Mouse (Mus musculus) MEL (cell line): ENCODE results near the gene Acot7.

Experiments
- CTCF ChIP-seq, 3 experiments: IDR thresholded peaks in 2 of 3; conservative IDR thresholded peaks in 1 of 3; 2 replicates each; pipeline ENCODE4 v1.5.1; 2011 to 2012; ENCODE audit warnings: low read length in 3 of 3, low read depth in 2 of 3, mild to moderate bottlenecking in 2 of 3, improper control_type of control experiment in 1 of 3, inconsistent platforms in 1 of 3, mixed read lengths in 1 of 3, moderate library complexity in 1 of 3; ENCODE audit not compliant: control insufficient read depth in 1 of 3, insufficient read depth in 1 of 3, poor library complexity in 1 of 3, severe bottlenecking in 1 of 3
- E2F4 ChIP-seq: IDR thresholded peaks from 2 replicates; pipeline ENCODE4 v1.6.1; 2011; ENCODE audit warnings: low read depth, low read length, improper control_type of control experiment, borderline replicate concordance
- EP300 ChIP-seq, 2 experiments: IDR thresholded peaks; 2 replicates each; pipeline ENCODE4 v1.6.1; 2011; ENCODE audit warnings: improper control_type of control experiment in 2 of 2, low read length in 2 of 2, low read depth in 1 of 2, mild to moderate bottlenecking in 1 of 2
- GATA1 ChIP-seq: IDR thresholded peaks from 2 replicates; pipeline ENCODE4 v1.6.1; 2011; ENCODE audit warnings: low read depth, low read length, improper control_type of control experiment
- JUND ChIP-seq: IDR thresholded peaks from 2 replicates; pipeline ENCODE4 v1.6.1; 2011; ENCODE audit warnings: low read depth, mild to moderate bottlenecking, improper control_type of control experiment, low read length
- KAT2A ChIP-seq: conservative IDR thresholded peaks from 2 replicates; pipeline ENCODE4 v1.6.1; 2012; ENCODE audit warnings: low read depth, low read length, improper control_type of control experiment, inconsistent platforms
- NELFE ChIP-seq: IDR thresholded peaks from 2 replicates; pipeline ENCODE4 v1.6.1; 2011; ENCODE audit warnings: low read depth, low read length, improper control_type of control experiment
- POLR2A ChIP-seq, 2 experiments: IDR thresholded peaks; 2 replicates each; pipeline ENCODE4 v1.6.1; 2011 to 2012; ENCODE audit warnings: low read length in 2 of 2, mild to moderate bottlenecking in 2 of 2, control low read depth in 1 of 2, improper control_type of control experiment in 1 of 2, low read depth in 1 of 2, moderate library complexity in 1 of 2; ENCODE audit not compliant: control insufficient read depth in 1 of 2, insufficient read depth in 1 of 2, poor library complexity in 1 of 2
- POLR2AphosphoS2 ChIP-seq: IDR thresholded peaks from 2 replicates; pipeline ENCODE4 v1.6.1; 2011; ENCODE audit warnings: low read length, improper control_type of control experiment
- POLR2AphosphoS5 ChIP-seq: IDR thresholded peaks from 2 replicates; pipeline ENCODE4 v1.6.1; 2012; ENCODE audit warnings: low read depth, borderline replicate concordance, mild to moderate bottlenecking, inconsistent platforms, low read length, moderate library complexity, mixed read lengths
- SMC3 ChIP-seq: IDR thresholded peaks from 2 replicates; pipeline ENCODE4 v1.6.1; 2011; ENCODE audit warnings: low read depth, low read length, improper control_type of control experiment
- USF1 ChIP-seq: IDR thresholded peaks from 2 replicates; pipeline ENCODE4 v1.6.1; 2014; ENCODE audit warnings: low read depth, mild to moderate bottlenecking, inconsistent platforms, low read length, improper control_type of control experiment, moderate library complexity
- ZC3H11A ChIP-seq: IDR thresholded peaks from 2 replicates; pipeline ENCODE4 v1.6.1; 2012; ENCODE audit warnings: low read depth, mild to moderate bottlenecking, inconsistent platforms, low read length, improper control_type of control experiment
- ZMIZ1 ChIP-seq: IDR thresholded peaks from 2 replicates; pipeline ENCODE4 v1.6.1; 2012; ENCODE audit warnings: low read depth, mild to moderate bottlenecking, inconsistent platforms, low read length, improper control_type of control experiment, moderate library complexity

DNA sequence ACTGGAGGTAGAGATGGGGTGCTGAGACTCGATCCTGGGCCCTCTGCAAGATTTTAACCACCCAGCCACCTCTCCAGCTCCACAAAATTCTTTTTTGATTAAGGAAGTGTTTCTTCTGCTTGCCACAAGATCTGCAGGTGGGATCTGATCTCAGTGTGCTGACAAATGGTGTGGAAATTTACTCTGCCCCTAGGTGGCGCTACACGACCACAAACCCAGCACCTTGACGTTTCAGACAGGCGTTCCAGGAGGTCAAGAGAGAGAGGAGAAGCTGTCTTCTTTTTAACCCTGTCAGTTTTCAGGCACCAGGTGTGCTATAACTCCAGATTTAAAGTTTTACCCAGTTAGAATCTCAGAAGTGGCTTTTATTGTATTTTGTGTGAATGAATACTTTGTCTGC, 4.9 kb upstream of the Acot7 start:
- TF ChIP-seq USF1, result no peak
- TF ChIP-seq CTCF (IDR thresholded peaks at IDR 0.05 in 2 of 3, conservative IDR thresholded peaks at IDR 0.05 in 1 of 3; ENCODE audit: control insufficient read depth in 1 of 3, insufficient read depth in 1 of 3, low read depth in 2 of 3, low read length in 3 of 3, poor library complexity in 1 of 3, severe bottlenecking in 1 of 3), result peak; percentile 86 to 99 (median 94)
- TF ChIP-seq E2F4, result no peak
- TF ChIP-seq EP300 (IDR thresholded peaks at IDR 0.05; ENCODE audit: low read depth in 1 of 2, low read length in 2 of 2), result no peak
- no peak for TF ChIP-seq ZMIZ1
- no peak for TF ChIP-seq KAT2A
- no peak for TF ChIP-seq GATA1
- TF ChIP-seq NELFE, result no peak
- TF ChIP-seq POLR2A (IDR thresholded peaks at IDR 0.05; ENCODE audit: control insufficient read depth in 1 of 2, insufficient read depth in 1 of 2, low read depth in 1 of 2, low read length in 2 of 2, poor library complexity in 1 of 2), result no peak
- TF ChIP-seq ZC3H11A, result peak; percentile 93
- TF ChIP-seq JUND, result 0 out of 2 replicates have a peak, but pooled peaks have one; percentile 28
- peak; percentile 81 for TF ChIP-seq SMC3
- TF ChIP-seq POLR2AphosphoS5, result no peak
- no peak for TF ChIP-seq POLR2AphosphoS2
